Mouse (Mus musculus) C2C12 (cell line): ENCODE measurements around the gene Rabgap1l.

Source experiments
- CEBPB ChIP-seq: IDR thresholded peaks from one replicate; pipeline ENCODE4 v1.6.1; 2011; ENCODE audit warnings: low read depth, mild to moderate bottlenecking, control low read depth, moderate library complexity
- CTCF ChIP-seq: IDR thresholded peaks from one replicate; pipeline ENCODE4 v1.5.1; 2011; ENCODE audit not compliant: control insufficient read depth, insufficient read depth, insufficient read length
- MAX ChIP-seq: IDR thresholded peaks from one replicate; pipeline ENCODE4 v1.6.1; 2011; ENCODE audit warnings: mild to moderate bottlenecking, control low read depth
- MYOD1 ChIP-seq: IDR thresholded peaks from one replicate; pipeline ENCODE4 v1.6.1; 2011; ENCODE audit warnings: low read depth; ENCODE audit not compliant: control insufficient read depth, insufficient read length
- MYOG ChIP-seq: IDR thresholded peaks from one replicate; pipeline ENCODE4 v1.6.1; 2011; ENCODE audit not compliant: control insufficient read depth, insufficient read length; ENCODE audit errors: extremely low read depth
- USF1 ChIP-seq: IDR thresholded peaks from one replicate; pipeline ENCODE4 v1.6.1; 2011; ENCODE audit warnings: low read depth, mild to moderate bottlenecking, control low read depth, moderate library complexity

GRCm38 (mm10) chr1:160793791-160794757 lies 1.1 kb upstream of the Rabgap1l start:
- no peak for TF ChIP-seq CTCF
- TF ChIP-seq CEBPB, result no peak
- TF ChIP-seq MAX, result no peak
- no peak for TF ChIP-seq USF1
- TF ChIP-seq MYOG, result no peak
- TF ChIP-seq MYOD1, result no peak
